Mouse (Mus musculus) E14TG2a.4 (cell line): ENCODE data around the gene Krt6a.

Source experiments
- H3K27me3 ChIP-seq: 2 replicates; pipeline ENCODE4 v1.6.1; 2014; ENCODE audit warnings: low read length, control low read depth; ENCODE audit not compliant: insufficient read depth
- H3K36me3 ChIP-seq: 2 replicates; pipeline ENCODE4 v1.6.1; 2014; ENCODE audit warnings: low read length, control low read depth; ENCODE audit not compliant: insufficient read depth
- H3K4me1 ChIP-seq: replicated peaks from 2 replicates; pipeline ENCODE4 v1.6.1; 2014; ENCODE audit warnings: low read depth, low read length, control low read depth
- H3K4me3 ChIP-seq: replicated peaks from 2 replicates; pipeline ENCODE4 v1.5.1; 2014; ENCODE audit warnings: mild to moderate bottlenecking, low read length
- H3K9me3 ChIP-seq: 2 replicates; pipeline ENCODE4 v1.6.1; 2014; ENCODE audit warnings: low read length, control low read depth
- CTCF ChIP-seq: conservative IDR thresholded peaks from 2 replicates; pipeline ENCODE4 v1.5.1; 2014; ENCODE audit warnings: low read length
- NANOG ChIP-seq: IDR thresholded peaks from 2 replicates; pipeline ENCODE4 v1.6.1; 2014; ENCODE audit warnings: borderline replicate concordance, low read length, mixed read lengths
- POU5F1 ChIP-seq: IDR thresholded peaks from 2 replicates; pipeline ENCODE4 v1.6.1; 2014; ENCODE audit warnings: low read length, borderline replicate concordance

Gene Krt6a

DNA sequence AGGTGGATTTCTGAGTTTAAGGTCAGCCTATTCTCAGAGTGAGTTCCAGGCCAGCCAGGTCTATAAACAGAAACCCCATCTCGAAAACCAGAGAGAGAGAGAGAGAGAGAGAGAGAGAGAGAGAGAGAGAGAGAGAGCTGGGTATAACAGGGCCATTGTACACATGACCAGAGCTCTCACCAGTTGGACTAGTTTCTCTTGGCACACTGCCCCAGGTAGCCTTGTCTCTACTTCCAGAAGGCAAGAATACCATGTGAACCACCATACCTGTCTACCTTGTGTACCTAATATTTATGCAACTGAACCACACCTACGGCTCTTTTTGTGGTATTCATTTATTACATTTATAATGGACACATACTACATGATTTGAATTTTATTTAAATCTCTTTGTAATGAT lies 5.9 kb downstream of the Krt6a start:
- H3K9me3 ChIP-seq, result no peaks in the 10 kb centered on the region

DNA sequence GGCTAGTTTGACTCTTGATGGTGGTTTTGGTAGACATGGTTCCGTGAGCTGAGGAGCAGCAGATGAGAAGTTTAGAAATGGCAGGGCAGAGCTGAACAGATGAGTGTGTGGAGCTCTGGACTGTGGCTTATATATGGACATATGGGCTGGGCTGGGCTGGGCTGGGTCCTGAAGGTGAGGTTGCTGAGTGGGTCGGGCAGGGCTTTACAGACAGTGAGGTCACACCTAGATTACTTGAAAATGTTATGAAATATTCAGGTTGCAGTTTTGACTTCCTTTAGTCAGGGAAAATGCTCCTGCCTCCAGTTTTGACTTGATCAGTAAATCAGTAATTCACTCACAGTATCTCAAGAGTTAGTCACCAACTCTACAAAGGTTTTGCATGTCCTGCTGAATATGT lies 13.9 kb downstream of the Krt6a start, which contains the start of gene Krt6b:
Gene Krt6b (minus strand): TSS at position 101 of the 400 bp plus-strand sequence.
- Histone ChIP-seq H3K4me3 (no peak within 1 kb of the TSS), H3K4me1 (no peaks in the 10 kb centered on the region), H3K27me3 (no peaks in the 10 kb centered on the region), H3K36me3 (no peaks in the 10 kb centered on the region), H3K9me3 (peaks cover 11% of the 10 kb centered on the region)
- TF ChIP-seq CTCF (no peak), POU5F1 (no peak), NANOG (no peak)

More for the DNA sequence above, 5.9 kb downstream of the Krt6a start:
- H3K36me3 ChIP-seq, result no peaks in the 10 kb centered on the region
- TF ChIP-seq NANOG, result no peak
- H3K27me3 ChIP-seq, result no peaks in the 10 kb centered on the region
- no peaks in the 10 kb centered on the region for H3K4me1 ChIP-seq
- H3K4me3 ChIP-seq, result no peak overlapping the region

DNA sequence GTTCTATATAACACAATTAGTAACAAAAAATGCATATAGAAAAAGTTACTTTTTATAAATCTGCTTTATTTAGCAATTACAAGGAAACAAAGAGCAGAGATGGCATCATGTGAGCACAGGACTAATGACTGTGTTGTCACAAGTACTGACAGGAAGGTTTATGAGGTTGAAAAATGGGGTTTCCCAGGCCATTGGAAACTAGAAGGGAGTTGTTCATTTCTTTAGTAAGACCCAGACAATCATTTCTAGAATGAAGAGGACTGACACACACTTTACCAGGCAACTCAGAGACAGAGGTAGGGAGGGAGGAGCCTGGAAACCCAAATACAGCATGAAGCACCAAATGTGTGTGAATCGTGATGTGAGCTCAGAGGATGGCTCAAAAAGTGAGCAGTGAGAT lies 18.1 kb downstream of the Krt6a start:
- H3K4me3 ChIP-seq, result no peak overlapping the region
- H3K9me3 ChIP-seq, result no peaks in the 10 kb centered on the region
- H3K36me3 ChIP-seq, result no peaks in the 10 kb centered on the region
- no peaks in the 10 kb centered on the region for H3K27me3 ChIP-seq
- no peaks in the 10 kb centered on the region for H3K4me1 ChIP-seq
- TF ChIP-seq CTCF (no peak), POU5F1 (no peak), NANOG (no peak)

DNA sequence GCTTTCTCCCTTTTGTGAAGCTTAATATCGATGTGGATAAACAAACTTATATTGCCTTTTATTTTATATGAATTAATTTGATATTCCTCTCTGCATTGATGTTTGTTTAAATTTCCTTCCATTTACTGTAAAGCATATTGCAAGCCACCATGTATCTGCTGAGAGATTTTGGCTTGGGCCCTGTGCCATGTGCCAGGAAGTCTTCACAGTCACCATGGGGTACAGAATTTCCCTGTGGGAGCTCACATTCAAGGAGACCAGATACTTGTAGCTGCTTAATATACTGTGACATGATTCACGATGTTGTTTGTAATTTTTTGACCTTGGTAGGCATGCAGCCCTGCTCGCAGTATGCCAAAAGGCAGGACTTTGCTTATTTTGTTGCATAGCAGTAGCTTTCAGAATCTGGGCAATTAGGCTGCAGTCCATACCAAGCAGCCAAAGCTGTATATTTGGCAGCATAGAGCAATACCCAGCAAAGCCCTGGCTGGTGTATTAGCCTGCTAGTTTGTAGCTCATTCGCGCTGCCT lies 41.3 kb downstream of the Krt6a start:
- H3K4me3 ChIP-seq, result no peak overlapping the region
- no peaks in the 10 kb centered on the region for H3K27me3 ChIP-seq
- H3K9me3 ChIP-seq, result peaks cover 3% of the 10 kb centered on the region; the same call in 1 of the 2 replicates
- no peaks in the 10 kb centered on the region for H3K4me1 ChIP-seq
- H3K36me3 ChIP-seq, result no peaks in the 10 kb centered on the region
- TF ChIP-seq POU5F1 (no peak), CTCF (no peak), NANOG (no peak)

DNA sequence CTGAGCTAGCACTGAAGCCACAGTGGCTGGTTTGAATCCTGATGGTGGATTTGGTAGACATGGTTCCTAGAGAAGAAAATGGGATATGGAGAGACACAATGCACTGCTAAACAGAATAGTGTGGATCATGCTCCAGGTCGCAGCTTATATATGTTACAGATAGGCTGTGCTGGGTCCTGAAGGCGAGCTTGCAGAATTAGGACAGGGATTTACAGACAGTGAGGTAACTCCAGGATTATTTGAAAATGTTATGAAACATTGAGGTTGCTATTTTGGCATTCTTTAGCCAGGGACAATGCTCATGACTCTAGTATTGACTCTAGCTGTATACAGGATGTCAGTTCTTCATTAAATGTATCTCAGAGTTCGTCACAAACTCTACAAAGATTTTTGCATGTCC lies 46.8 kb downstream of the Krt6a start, which contains the start of gene Gm5478:
Gene Gm5478 (minus strand): TSS at position 101 of the 400 bp plus-strand sequence.
- Histone ChIP-seq H3K4me1 (no peaks in the 10 kb centered on the region), H3K27me3 (no peaks in the 10 kb centered on the region; the same call in 1 of the 2 replicates), H3K4me3 (no peak within 1 kb of the TSS), H3K9me3 (no peaks in the 10 kb centered on the region), H3K36me3 (no peaks in the 10 kb centered on the region)
- TF ChIP-seq POU5F1 (no peak), CTCF (no peak), NANOG (no peak)
